Mouse (Mus musculus) heart, embryonic 16.5 days (tissue): ENCODE data around the gene Cdip1. TPM values are rescaled to one million over a fixed set of nuclear protein-coding genes. Genes with fewer than 3 reads are reported as not detected.
"Not testable (repeated sequence)": the region's sequence is repeated elsewhere in the genome, so short reads cannot be mapped to it uniquely, and the experiment has no call there.

Experiments
- ATAC-seq: fragments of 200-750 bp; cut with Nextera tagmentation; replicated peaks from 2 replicates; pipeline ENCODE4 v1.8.0; 2017; ENCODE audit warnings: moderate number of reproducible peaks; ENCODE audit not compliant: insufficient read depth, low FRiP score; ENCODE audit errors: extremely low read depth
- H3K27ac ChIP-seq: fragments of 300-500 bp; sonication (generic); 2 replicates; pipeline ENCODE4 v1.5.1; 2014; ENCODE audit warnings: mild to moderate bottlenecking, low read length, control low read depth, moderate library complexity
- H3K27me3 ChIP-seq: fragments of 300-500 bp; sonication (generic); 2 replicates; pipeline ENCODE4 v1.6.1; 2014; ENCODE audit warnings: low read length, mixed read lengths; ENCODE audit not compliant: control insufficient read depth, insufficient read depth
- H3K36me3 ChIP-seq: fragments of 300-500 bp; sonication (generic); 2 replicates; pipeline ENCODE4 v1.6.1; 2014; ENCODE audit not compliant: control insufficient read depth, insufficient read depth
- H3K4me1 ChIP-seq: fragments of 300-500 bp; sonication (generic); 2 replicates; pipeline ENCODE4 v1.6.1; 2014; ENCODE audit warnings: low read length, mixed read lengths; ENCODE audit not compliant: control insufficient read depth, insufficient read depth
- H3K4me2 ChIP-seq: fragments of 300-500 bp; sonication (generic); 2 replicates; pipeline ENCODE4 v1.6.1; 2014; ENCODE audit warnings: low read depth, mild to moderate bottlenecking, control low read depth, low read length
- H3K4me3 ChIP-seq: fragments of 300-500 bp; sonication (generic); 2 replicates; pipeline ENCODE4 v1.5.1; 2014; ENCODE audit warnings: mild to moderate bottlenecking, control low read depth, low read length
- H3K9ac ChIP-seq: fragments of 300-500 bp; sonication (generic); 2 replicates; pipeline ENCODE4 v1.6.1; 2014; ENCODE audit warnings: low read length, control low read depth
- H3K9me3 ChIP-seq: fragments of 300-500 bp; sonication (generic); replicated peaks from 2 replicates; pipeline ENCODE4 v1.6.1; 2016; ENCODE audit warnings: low read length; ENCODE audit not compliant: control insufficient read depth
- WGBS: fragments of 180-500 bp; shearing (Covaris S2); extraction: QIAGEN DNeasy Blood & Tissue Kit; methylation state at CpG from one replicate; pipeline ENCODE4 v1.1.7; 2014; 5-methylcytosine and 5-hydroxymethylcytosine counted together
- polyA plus RNA-seq: library from polyadenylated mRNA; unstranded; fragments of >200 nt; fragmentation: Nextera tagmentation; extraction: Ambion mirVana; gene quantifications from 2 replicates; pipeline ENCODE4 v1.2.1, GENCODE M21; 2015

The Cdip1 gene
- 119 and 136 TPM in 2 replicates for polyA plus RNA-seq

- ATAC-seq = peak; percentile 97
- WGBS = 1% methylated on average over 51 of the region's 51 CpGs
- Histone ChIP-seq H3K9me3 (no peaks in the 10 kb centered on the region), H3K4me3 (peak within 1 kb of the TSS; percentile 82), H3K27me3 (no peaks in the 10 kb centered on the region), H3K9ac (peak within 1 kb of the TSS; percentile 91), H3K36me3 (no peaks in the 10 kb centered on the region), H3K4me2 (peak within 1 kb of the TSS; percentile 87), H3K4me1 (peaks cover 33% of the 10 kb centered on the region), H3K27ac (peak within 1 kb of the TSS; percentile 94)
Observed at GRCm38 (mm10) chr16:4789810-4790559, at the start of gene Cdip1. Cdip1 (minus strand) TSS chr16:4790292.

- Histone ChIP-seq H3K9me3 (no peaks in the 10 kb centered on the region), H3K27ac (no peak overlapping the region), H3K9ac (no peak overlapping the region), H3K36me3 (no peaks in the 10 kb centered on the region), H3K4me3 (no peak overlapping the region), H3K4me1 (no peaks in the 10 kb centered on the region), H3K4me2 (no peak overlapping the region), H3K27me3 (no peaks in the 10 kb centered on the region)
- no peak; the same call in 1 of the 2 replicates for ATAC-seq
- WGBS = 82% methylated on average over 3 of the region's 3 CpGs
Observed at GRCm38 (mm10) chr16:4839552-4839951, 49.5 kb upstream of the Cdip1 start.

DNA sequence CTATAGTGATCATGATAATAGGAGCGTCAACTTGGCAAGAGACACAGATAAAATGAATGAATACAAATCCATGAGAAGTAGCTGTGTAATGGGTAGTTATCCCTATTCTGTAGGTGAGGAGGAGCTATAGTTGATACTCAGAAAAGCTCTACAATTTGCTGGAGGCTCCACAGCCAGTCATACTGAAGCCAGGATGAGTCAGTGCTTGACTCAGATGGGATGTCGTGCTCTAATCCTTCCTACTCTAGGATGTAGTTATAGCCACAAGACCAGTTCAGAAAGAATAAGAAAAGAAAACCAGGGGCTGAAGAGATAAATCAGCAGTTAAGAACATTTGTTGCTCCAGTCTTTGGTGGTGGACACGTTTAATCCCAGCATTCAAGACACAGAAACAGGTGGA lies 47.5 kb upstream of the Cdip1 start:
- Histone ChIP-seq H3K9ac (no peak overlapping the region), H3K4me1 (no peaks in the 10 kb centered on the region), H3K27me3 (no peaks in the 10 kb centered on the region), H3K27ac (no peak overlapping the region), H3K9me3 (no peaks in the 10 kb centered on the region), H3K4me2 (no peak overlapping the region), H3K4me3 (no peak overlapping the region), H3K36me3 (no peaks in the 10 kb centered on the region)
- ATAC-seq = no peak
- WGBS = 70% methylated on average over 3 of the region's 3 CpGs

- no peaks in the 10 kb centered on the region for H3K4me1 ChIP-seq
- no peak within 1 kb of the TSS for H3K9ac ChIP-seq
- no peak within 1 kb of the TSS for H3K4me3 ChIP-seq
- no peak within 1 kb of the TSS for H3K27ac ChIP-seq
- no peaks in the 10 kb centered on the region for H3K36me3 ChIP-seq
- H3K4me2 ChIP-seq = no peak within 1 kb of the TSS
- WGBS = 92% methylated on average over 3 of the region's 3 CpGs
- no peaks in the 10 kb centered on the region for H3K9me3 ChIP-seq
- no peak for ATAC-seq
- no peaks in the 10 kb centered on the region for H3K27me3 ChIP-seq
Observed at GRCm38 (mm10) chr16:4835191-4835590, 45.1 kb upstream of the Cdip1 start, which contains the start of gene 4930562C15Rik. 4930562C15Rik (plus strand) TSS chr16:4835416.

GRCm38 (mm10) chr16:4833858-4834257 lies 43.8 kb upstream of the Cdip1 start:
- H3K9me3 ChIP-seq = no peaks in the 10 kb centered on the region
- H3K4me1 ChIP-seq = no peaks in the 10 kb centered on the region
- no peak overlapping the region for H3K4me2 ChIP-seq
- WGBS = 70% methylated on average over 2 of the region's 2 CpGs
- H3K27me3 ChIP-seq = no peaks in the 10 kb centered on the region
- no peak overlapping the region for H3K27ac ChIP-seq
- H3K9ac ChIP-seq = no peak overlapping the region
- no peaks in the 10 kb centered on the region for H3K36me3 ChIP-seq
- H3K4me3 ChIP-seq = no peak overlapping the region
- no peak for ATAC-seq

GRCm38 (mm10) chr16:4831650-4832419 lies 41.7 kb upstream of the Cdip1 start:
- no peak for ATAC-seq
- H3K36me3 ChIP-seq = no peaks in the 10 kb centered on the region
- H3K9ac ChIP-seq = no peak overlapping the region
- H3K9me3 ChIP-seq = no peaks in the 10 kb centered on the region
- no peaks in the 10 kb centered on the region for H3K27me3 ChIP-seq
- H3K4me3 ChIP-seq = no peak overlapping the region
- H3K4me1 ChIP-seq = no peaks in the 10 kb centered on the region
- H3K27ac ChIP-seq = no peak overlapping the region
- no peak overlapping the region for H3K4me2 ChIP-seq
- WGBS = 60% methylated on average over 15 of the region's 15 CpGs

DNA sequence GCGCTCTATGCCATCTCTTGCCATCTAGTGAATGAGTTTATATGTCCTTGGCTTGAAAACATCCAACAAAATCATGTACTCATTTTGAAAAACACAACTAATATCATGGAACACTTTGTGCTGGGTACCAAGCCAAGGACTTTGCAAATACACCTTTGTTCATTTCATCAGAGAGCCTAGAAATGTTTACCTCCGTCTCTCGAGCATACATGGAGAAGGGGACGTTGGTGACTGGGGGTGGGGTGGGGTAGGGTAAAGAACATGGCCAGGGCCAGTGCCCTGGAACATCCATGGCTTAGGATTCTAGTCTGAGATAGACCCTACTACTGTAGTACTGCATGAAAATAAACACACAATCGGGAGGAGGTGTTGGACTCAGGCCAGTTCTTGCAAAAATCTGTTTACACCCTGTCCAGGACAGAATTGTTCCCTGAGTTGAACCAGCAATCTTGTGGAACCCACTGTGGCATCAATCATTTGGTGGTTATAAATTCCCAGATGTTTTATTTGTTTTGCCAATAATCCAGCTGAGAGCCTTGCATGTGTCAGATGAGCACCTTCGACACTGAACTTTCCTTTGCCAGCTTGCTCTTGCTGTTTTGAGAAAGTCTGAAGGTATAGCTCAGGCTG lies 39.3 kb upstream of the Cdip1 start:
- H3K27ac ChIP-seq = no peak overlapping the region
- ATAC-seq = no peak
- H3K27me3 ChIP-seq = no peaks in the 10 kb centered on the region
- WGBS = 76% methylated on average over 6 of the region's 6 CpGs
- no peak overlapping the region for H3K9ac ChIP-seq
- no peaks in the 10 kb centered on the region for H3K4me1 ChIP-seq
- H3K4me3 ChIP-seq = no peak overlapping the region
- H3K9me3 ChIP-seq = no peaks in the 10 kb centered on the region
- H3K36me3 ChIP-seq = no peaks in the 10 kb centered on the region
- no peak overlapping the region for H3K4me2 ChIP-seq

- Histone ChIP-seq H3K4me3 (no peak overlapping the region), H3K27ac (no peak overlapping the region), H3K36me3 (no peaks in the 10 kb centered on the region), H3K4me1 (no peaks in the 10 kb centered on the region), H3K27me3 (no peaks in the 10 kb centered on the region), H3K4me2 (no peak overlapping the region), H3K9me3 (no peaks in the 10 kb centered on the region), H3K9ac (no peak overlapping the region)
- no peak for ATAC-seq
- 90% methylated on average over 5 of the region's 5 CpGs for WGBS
Observed at GRCm38 (mm10) chr16:4827639-4828038, 37.5 kb upstream of the Cdip1 start.

GRCm38 (mm10) chr16:4824466-4824865 lies 34.4 kb upstream of the Cdip1 start:
- H3K36me3 ChIP-seq, H3K9ac ChIP-seq, H3K4me1 ChIP-seq, H3K27me3 ChIP-seq, H3K4me3 ChIP-seq, H3K4me2 ChIP-seq, ATAC-seq, H3K27ac ChIP-seq: not testable (repeated sequence)
- WGBS = 70% methylated on average over 5 of the region's 5 CpGs
- H3K9me3 ChIP-seq = peaks cover 13% of the 10 kb centered on the region
